Mouse (Mus musculus) small intestine, adult 2 months (tissue): ENCODE data around the gene Knstrn. TPM values are rescaled to one million over a fixed set of nuclear protein-coding genes. Genes with fewer than 3 reads are reported as not detected.

Experiments
- H3K27ac ChIP-seq: fragments of 200-500 bp; 2 replicates; pipeline ENCODE4 v1.5.1; 2012; ENCODE audit warnings: low read depth, low read length, control low read depth, inconsistent platforms; ENCODE audit not compliant: insufficient read depth
- H3K27me3 ChIP-seq: fragments of 200-500 bp; 2 replicates; pipeline ENCODE4 v1.6.1; 2012; ENCODE audit warnings: mild to moderate bottlenecking, moderate library complexity, low read length, inconsistent platforms; ENCODE audit not compliant: control insufficient read depth, insufficient read depth
- H3K36me3 ChIP-seq: fragments of 200-500 bp; 2 replicates; pipeline ENCODE4 v1.6.1; 2012; ENCODE audit warnings: mild to moderate bottlenecking, low read length, control low read depth, inconsistent platforms; ENCODE audit not compliant: control insufficient read depth, insufficient read depth
- H3K4me1 ChIP-seq: fragments of 200-500 bp; 2 replicates; pipeline ENCODE4 v1.6.1; 2012; ENCODE audit warnings: low read length, inconsistent platforms, mixed read lengths; ENCODE audit not compliant: control insufficient read depth, insufficient read depth, insufficient read length
- H3K4me3 ChIP-seq: fragments of 200-500 bp; 2 replicates; pipeline ENCODE4 v1.5.1; 2012; ENCODE audit warnings: low read depth, mild to moderate bottlenecking, control low read depth, inconsistent platforms, low read length, moderate library complexity
- CTCF ChIP-seq: fragments of 200-500 bp; IDR thresholded peaks from 2 replicates; pipeline ENCODE4 v1.5.1; 2012; ENCODE audit warnings: low read depth, mild to moderate bottlenecking, control low read depth, inconsistent platforms, low read length, moderate library complexity, mixed read lengths; ENCODE audit not compliant: insufficient replicate concordance, insufficient read length; ENCODE audit errors: extremely low read depth
- POLR2A ChIP-seq: fragments of 200-500 bp; IDR thresholded peaks from 2 replicates; pipeline ENCODE4 v1.6.1; 2012; ENCODE audit warnings: low read depth, mild to moderate bottlenecking, control low read depth, inconsistent platforms, low read length, moderate library complexity
- WGBS: fragments of 180-500 bp; shearing (Covaris S2); methylation state at CpG from one replicate; pipeline ENCODE4 v1.1.7; 2018; 5-methylcytosine and 5-hydroxymethylcytosine counted together
- polyA plus RNA-seq: library from polyadenylated mRNA; depleted of rRNA; stranded (reverse); fragments of >200 nt; gene quantifications from 2 replicates; pipeline ENCODE4 v1.2.3, GENCODE M21; 2012; rRNA removed

Knstrn gene
- 1.5 and 4.7 TPM in 2 replicates for polyA plus RNA-seq

GRCm38 (mm10) chr2:118813981-118814836 lies at the start of gene Knstrn:
Knstrn (plus strand) TSS chr2:118814003.
- H3K4me1 ChIP-seq, result peaks cover 2% of the 10 kb centered on the region
- H3K36me3 ChIP-seq, result peaks cover 4% of the 10 kb centered on the region; the same call in 1 of the 2 replicates
- no peaks in the 10 kb centered on the region for H3K27me3 ChIP-seq
- no peak within 1 kb of the TSS for H3K27ac ChIP-seq
- H3K4me3 ChIP-seq, result peak within 1 kb of the TSS; percentile 96
- TF ChIP-seq POLR2A (peak; percentile 43), CTCF (no peak)
- WGBS, result under 1% methylated on average over 49 of the region's 49 CpGs

- no peak for TF ChIP-seq POLR2A
- TF ChIP-seq CTCF, result peak; percentile 80; the same call in 1 of the 2 replicates
- Histone ChIP-seq H3K27ac (peak overlapping the region; percentile 79), H3K4me1 (peaks cover 67% of the 10 kb centered on the region), H3K36me3 (no peaks in the 10 kb centered on the region), H3K4me3 (no peak overlapping the region), H3K27me3 (no peaks in the 10 kb centered on the region)
- WGBS, result 33% methylated on average over 11 of the region's 11 CpGs
These were observed 49.5 kb upstream of the Knstrn start for GRCm38 (mm10) chr2:118764094-118764831.

- Histone ChIP-seq H3K36me3 (no peaks in the 10 kb centered on the region), H3K27ac (peak overlapping the region; percentile 79), H3K4me1 (peaks cover 63% of the 10 kb centered on the region), H3K4me3 (no peak overlapping the region), H3K27me3 (no peaks in the 10 kb centered on the region)
- TF ChIP-seq CTCF (no peak), POLR2A (no peak)
- WGBS, result 46% methylated on average over 5 of the region's 5 CpGs
These were observed 48.9 kb upstream of the Knstrn start for GRCm38 (mm10) chr2:118764875-118765274.

GRCm38 (mm10) chr2:118766041-118767033 lies 47.5 kb upstream of the Knstrn start:
- Histone ChIP-seq H3K36me3 (no peaks in the 10 kb centered on the region), H3K27me3 (no peaks in the 10 kb centered on the region), H3K4me3 (no peak overlapping the region), H3K27ac (peak overlapping the region; percentile 56), H3K4me1 (peaks cover 59% of the 10 kb centered on the region)
- WGBS, result 68% methylated on average over 10 of the region's 10 CpGs
- TF ChIP-seq POLR2A, result no peak
- peak; percentile 26; the same call in 1 of the 2 replicates for TF ChIP-seq CTCF

DNA sequence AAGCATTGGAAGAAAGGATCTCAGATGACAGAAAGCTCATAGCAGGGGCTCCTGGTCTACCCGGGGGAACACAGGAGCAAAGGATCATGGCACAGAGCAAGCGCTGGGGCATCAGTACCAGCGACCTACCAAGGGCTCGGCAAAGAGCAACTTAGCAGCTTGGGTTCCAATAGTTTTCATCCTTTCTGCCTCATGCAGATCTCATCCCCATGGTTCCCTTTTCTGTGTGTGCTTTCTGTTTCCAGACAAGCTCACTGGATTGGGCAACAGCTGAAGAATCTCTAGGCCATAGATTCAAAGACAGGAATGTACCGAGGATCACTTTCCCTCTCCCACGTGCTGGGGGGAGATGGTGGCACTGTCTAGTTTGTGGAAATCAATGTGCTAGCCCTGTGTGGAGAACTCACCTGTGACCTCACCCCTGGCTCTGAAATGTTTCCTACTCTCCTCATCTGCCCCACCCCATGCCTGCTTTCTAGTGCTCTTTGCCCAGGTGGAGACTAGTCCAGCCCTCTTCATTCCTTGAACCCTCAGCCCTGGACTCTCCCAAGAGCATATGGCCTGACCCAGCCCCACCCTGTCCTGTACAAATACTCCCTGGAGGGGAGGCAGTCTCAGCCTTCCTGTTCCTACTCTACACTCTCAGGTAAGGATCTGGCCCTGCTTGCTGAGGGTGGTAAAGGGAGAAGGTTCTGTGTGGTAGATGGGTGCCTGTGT lies 41.5 kb upstream of the Knstrn start, which contains the start of gene Phgr1:
Gene Phgr1, plus strand, starts transcription at position 612 of the 717 bp plus-strand sequence.
- 38% methylated on average over 6 of the region's 6 CpGs for WGBS
- H3K4me3 ChIP-seq, result peak within 1 kb of the TSS; percentile 63
- TF ChIP-seq CTCF, result no peak
- TF ChIP-seq POLR2A, result peak; percentile 84; the same call in 1 of the 2 replicates
- H3K4me1 ChIP-seq, result peaks cover 24% of the 10 kb centered on the region
- H3K27me3 ChIP-seq, result no peaks in the 10 kb centered on the region
- peaks cover 12% of the 10 kb centered on the region; the same call in 1 of the 2 replicates for H3K36me3 ChIP-seq
- peak within 1 kb of the TSS; percentile 98 for H3K27ac ChIP-seq

GRCm38 (mm10) chr2:118774536-118774935 lies 39.3 kb upstream of the Knstrn start:
- peaks cover 36% of the 10 kb centered on the region for H3K4me1 ChIP-seq
- TF ChIP-seq CTCF, result no peak
- no peak for TF ChIP-seq POLR2A
- no peaks in the 10 kb centered on the region for H3K27me3 ChIP-seq
- peak overlapping the region; percentile 63 for H3K4me3 ChIP-seq
- peak overlapping the region; percentile 74 for H3K27ac ChIP-seq
- WGBS, result 28% methylated on average over 2 of the region's 2 CpGs
- H3K36me3 ChIP-seq, result peaks cover 12% of the 10 kb centered on the region; the same call in 1 of the 2 replicates
